In the genomic region with DNA sequence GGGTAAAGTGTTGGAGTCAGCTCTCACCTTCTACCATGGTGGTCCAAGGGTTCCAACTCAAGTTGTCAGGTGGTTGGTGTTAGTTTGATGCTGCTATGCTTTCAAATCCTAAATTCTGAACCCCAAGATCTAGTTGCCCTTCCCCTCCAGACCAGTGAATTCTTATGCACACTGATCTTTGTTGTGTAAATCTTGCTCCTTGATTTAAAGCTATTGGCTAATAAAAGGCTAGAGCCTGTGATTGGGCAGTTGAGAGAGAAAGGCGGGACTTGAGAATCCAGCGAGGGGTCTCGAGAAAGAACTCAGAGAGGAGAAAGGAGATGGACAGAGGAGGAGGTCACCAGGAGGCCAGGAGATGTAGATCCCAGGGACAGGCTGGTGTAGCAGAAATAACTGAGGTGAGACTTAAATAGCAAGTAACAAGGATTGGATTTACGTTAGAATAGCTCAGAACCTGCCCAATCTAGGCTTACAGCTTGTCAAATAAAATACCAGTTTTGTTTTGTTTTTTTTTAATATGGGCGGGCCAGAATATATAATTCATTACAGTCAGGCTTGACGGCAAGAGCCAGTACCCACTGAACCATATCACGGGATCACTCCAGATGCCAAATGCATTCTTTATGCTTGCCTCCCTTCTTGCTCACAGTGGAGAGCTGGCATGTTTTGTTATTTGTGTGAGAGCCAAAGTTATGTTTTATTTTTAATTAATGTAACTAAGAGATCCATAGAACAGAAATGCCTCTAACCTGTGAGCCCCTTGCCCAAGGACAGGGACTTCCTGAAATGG, we compare ENCODE assay signal across 25 mouse cellular contexts. TPM values are rescaled to one million over a fixed set of nuclear protein-coding genes. Genes with fewer than 3 reads are reported as not detected.
A peak's percentile ranks its signal among the peaks of the same experiment; 100 is the strongest.
DNase-seq lines count a peak whose midpoint lies in the region; ATAC-seq and TF ChIP-seq lines count a peak whose summit lies in the region.
"Had no signal": no experiment of that assay in that cellular context is flagged by ENCODE, and none has a peak within 500 bp of the region (broad histone marks: within the 10 kb centered on the region; RNA-seq: fewer than 3 reads in every experiment).

No protein-coding gene starts in this region.

- TF ChIP-seq RAD21 in MEL (IDR thresholded peaks at IDR 0.05; ENCODE audit: low read depth, low read length), result no peak

- H3K4me3 ChIP-seq in E14TG2a.4 (replicated peaks; ENCODE audit: low read length) (peak overlapping the region; percentile 80), MEL (ENCODE audit: control insufficient read depth in 1 of 2, insufficient read depth in 1 of 2, low read depth in 2 of 2, low read length in 2 of 2) (no peak overlapping the region)
- H3K4me3 ChIP-seq in midbrain, embryonic 10.5 days, result no peak overlapping the region
- H3K4me3 ChIP-seq in hindbrain, embryonic 16.5 days (ENCODE audit: low read length), result no peak overlapping the region
- H3K4me3 ChIP-seq in cerebellum, adult 2 months (replicated peaks; ENCODE audit: insufficient read depth, low read depth, low read length), result no peak overlapping the region
- H3K4me3 ChIP-seq: embryonic facial prominence, embryonic 15.5 days; forebrain, embryonic 12.5 days; heart, adult 2 months; heart, embryonic 12.5 days; left cerebral cortex, adult 2 months; limb, embryonic 13.5 days; lung, embryonic 15.5 days; midbrain, embryonic 12.5 days; stomach, embryonic 15.5 days had no signal

- peaks cover 22% of the 10 kb centered on the region for H3K36me3 ChIP-seq in E14TG2a.4 (ENCODE audit: insufficient read depth, low read length)
- H3K36me3 ChIP-seq in MEL (ENCODE audit: control insufficient read depth in 1 of 2, insufficient read depth in 2 of 2, low read length in 2 of 2), result no peaks in the 10 kb centered on the region; a peak in 1 of 4 replicates
- no peaks in the 10 kb centered on the region for H3K36me3 ChIP-seq in midbrain, embryonic 10.5 days
- no peaks in the 10 kb centered on the region for H3K36me3 ChIP-seq in hindbrain, embryonic 16.5 days (ENCODE audit: control insufficient read depth, insufficient read depth, low read length)
- H3K36me3 ChIP-seq: embryonic facial prominence, embryonic 15.5 days; forebrain, embryonic 12.5 days; heart, embryonic 12.5 days; limb, embryonic 13.5 days; lung, embryonic 15.5 days; midbrain, embryonic 12.5 days; stomach, embryonic 15.5 days had no signal

- no peak for DNase-seq in MEL (ENCODE audit: low read depth, low spot score)
- peak; percentile 32 to 54 for DNase-seq in kidney, adult 8-10 months
- DNase-seq in kidney, postnatal 10 days, result peak; percentile 38
- DNase-seq in spleen, postnatal 10 days (ENCODE audit: low spot score in 2 of 2), result no peak
- DNase-seq in midbrain, embryonic 10.5 days (ENCODE audit: low spot score), result no peak
- DNase-seq in cerebellum, adult 2 months, result no peak
- DNase-seq: adrenal gland, postnatal 25 days; cerebellum, adult 11-12 months; cerebellum, postnatal 14 days; forebrain, postnatal 0 days; heart, adult 2 months; thymus, postnatal 14 days had no signal

- H3K9ac ChIP-seq in MEL (ENCODE audit: control insufficient read depth, low read depth, low read length, poor library complexity, severe bottlenecking), result no peak overlapping the region
- H3K9ac ChIP-seq in hindbrain, embryonic 16.5 days (ENCODE audit: low read depth, low read length), result no peak overlapping the region
- H3K9ac ChIP-seq: embryonic facial prominence, embryonic 15.5 days; forebrain, embryonic 12.5 days; forebrain, postnatal 0 days; heart, embryonic 12.5 days; hindbrain, embryonic 14.5 days; limb, embryonic 13.5 days; lung, embryonic 15.5 days; midbrain, embryonic 12.5 days; stomach, embryonic 15.5 days had no signal

- H3K79me2 ChIP-seq in MEL (ENCODE audit: control insufficient read depth, insufficient read depth, low read length, poor library complexity), result no peaks in the 10 kb centered on the region

- no peak overlapping the region for H3K27ac ChIP-seq in MEL (ENCODE audit: control insufficient read depth, low read depth, low read length)
- H3K27ac ChIP-seq in midbrain, embryonic 10.5 days (replicated peaks), result no peak overlapping the region
- H3K27ac ChIP-seq in hindbrain, embryonic 16.5 days (ENCODE audit: low read depth, low read length), result no peak overlapping the region
- H3K27ac ChIP-seq in cerebellum, adult 2 months (ENCODE audit: insufficient read depth, low read length), result no peak overlapping the region
- H3K27ac ChIP-seq: embryonic facial prominence, embryonic 15.5 days; forebrain, embryonic 12.5 days; heart, adult 2 months; hindbrain, embryonic 14.5 days; left cerebral cortex, adult 2 months; limb, embryonic 13.5 days; lung, embryonic 15.5 days; midbrain, embryonic 12.5 days; stomach, embryonic 15.5 days had no signal

- H3K27me3 ChIP-seq in E14TG2a.4 (ENCODE audit: insufficient read depth, low read length) (no peaks in the 10 kb centered on the region), MEL (ENCODE audit: control insufficient read depth in 1 of 2, insufficient read depth in 2 of 2, low read length in 2 of 2) (no peaks in the 10 kb centered on the region)
- peaks cover 13% of the 10 kb centered on the region; the same call in 1 of the 2 replicates for H3K27me3 ChIP-seq in midbrain, embryonic 10.5 days (ENCODE audit: low read depth, poor library complexity, severe bottlenecking)
- no peaks in the 10 kb centered on the region for H3K27me3 ChIP-seq in hindbrain, embryonic 16.5 days (replicated peaks; ENCODE audit: control insufficient read depth, insufficient read depth, low read length)
- no peaks in the 10 kb centered on the region for H3K27me3 ChIP-seq in cerebellum, adult 2 months (ENCODE audit: control insufficient read depth, insufficient read depth, low read length)
- H3K27me3 ChIP-seq: embryonic facial prominence, embryonic 15.5 days; heart, embryonic 12.5 days; limb, embryonic 13.5 days; lung, embryonic 15.5 days; stomach, embryonic 15.5 days had no signal

- TF ChIP-seq CTCF in E14TG2a.4 (conservative IDR thresholded peaks at IDR 0.05; ENCODE audit: low read length) (no peak), MEL (IDR thresholded peaks at IDR 0.05 in 2 of 3, conservative IDR thresholded peaks at IDR 0.05 in 1 of 3; ENCODE audit: control insufficient read depth in 1 of 3, insufficient read depth in 1 of 3, low read depth in 2 of 3, low read length in 3 of 3, poor library complexity in 1 of 3, severe bottlenecking in 1 of 3) (no peak)
- no peak for TF ChIP-seq CTCF in cerebellum, adult 2 months (IDR thresholded peaks at IDR 0.05; ENCODE audit: borderline replicate concordance, insufficient read depth, low read depth, low read length)

- WGBS in midbrain, embryonic 10.5 days, result 67% methylated on average over 7 of the region's 7 CpGs
- WGBS in hindbrain, embryonic 16.5 days, result 58% methylated on average over 7 of the region's 7 CpGs
- WGBS in cerebellum, adult 2 months, result 26% methylated on average over 7 of the region's 7 CpGs

- no peak overlapping the region for H3K4me2 ChIP-seq in hindbrain, embryonic 16.5 days (ENCODE audit: low read length)
- H3K4me2 ChIP-seq: embryonic facial prominence, embryonic 15.5 days; forebrain, embryonic 12.5 days; heart, embryonic 12.5 days; hindbrain, embryonic 14.5 days; limb, embryonic 13.5 days; liver, embryonic 11.5 days; lung, embryonic 15.5 days; midbrain, embryonic 12.5 days; stomach, embryonic 15.5 days had no signal

- TF ChIP-seq EP300 in MEL (IDR thresholded peaks at IDR 0.05; ENCODE audit: low read depth in 1 of 2, low read length in 2 of 2), result no peak

- TF ChIP-seq POLR2A in MEL (IDR thresholded peaks at IDR 0.05; ENCODE audit: control insufficient read depth in 1 of 2, insufficient read depth in 1 of 2, low read depth in 1 of 2, low read length in 2 of 2, poor library complexity in 1 of 2), result no peak
- TF ChIP-seq POLR2A in cerebellum, adult 2 months (IDR thresholded peaks at IDR 0.05; ENCODE audit: borderline replicate concordance, insufficient read depth, low read length), result no peak

- H3K9me3 ChIP-seq in E14TG2a.4 (ENCODE audit: low read length) (peaks cover 8% of the 10 kb centered on the region), MEL (replicated peaks; ENCODE audit: insufficient read depth, low read length) (no peaks in the 10 kb centered on the region)
- H3K9me3 ChIP-seq in midbrain, embryonic 10.5 days (replicated peaks), result 0 out of 2 replicates have a peak, but pooled peaks cover 3% of the 10 kb centered on the region
- no peaks in the 10 kb centered on the region for H3K9me3 ChIP-seq in hindbrain, embryonic 16.5 days (ENCODE audit: control insufficient read depth, low read length)
- H3K9me3 ChIP-seq: embryonic facial prominence, embryonic 15.5 days; forebrain, embryonic 12.5 days; heart, embryonic 12.5 days; limb, embryonic 13.5 days; lung, embryonic 15.5 days; midbrain, embryonic 12.5 days; stomach, embryonic 15.5 days had no signal

- ATAC-seq in hindbrain, embryonic 16.5 days, result no peak
- ATAC-seq: forebrain, postnatal 0 days; inflammation-experienced regulatory T-cells, adult 6 months had no signal

- H3K4me1 ChIP-seq in E14TG2a.4 (replicated peaks; ENCODE audit: low read depth, low read length) (peaks cover 65% of the 10 kb centered on the region), MEL (ENCODE audit: control insufficient read depth in 1 of 2, insufficient read depth in 2 of 2, low read length in 2 of 2) (peaks cover 0 to 8% of the 10 kb centered on the region in 2 experiments; a peak in 2 of 4 replicates)
- peaks cover 31% of the 10 kb centered on the region for H3K4me1 ChIP-seq in midbrain, embryonic 10.5 days
- H3K4me1 ChIP-seq in hindbrain, embryonic 16.5 days (ENCODE audit: control insufficient read depth, insufficient read depth, low read depth, low read length), result peaks cover 19% of the 10 kb centered on the region
- H3K4me1 ChIP-seq in cerebellum, adult 2 months (ENCODE audit: control insufficient read depth, insufficient read depth, low read length), result no peaks in the 10 kb centered on the region

TF ChIP-seq in MEL, 35 proteins besides CTCF, POLR2A, EP300 and RAD21:
- TF ChIP-seq USF1 (IDR thresholded peaks at IDR 0.05; ENCODE audit: low read depth, low read length) (no peak), CHD2 (IDR thresholded peaks at IDR 0.05; ENCODE audit: low read length) (no peak), TAL1 (IDR thresholded peaks at IDR 0.05; ENCODE audit: low read length) (peak; percentile 39; the same call in 1 of the 2 replicates), TBP (IDR thresholded peaks at IDR 0.05; ENCODE audit: low read depth, low read length) (no peak), ZMIZ1 (IDR thresholded peaks at IDR 0.05; ENCODE audit: low read depth, low read length) (no peak), SIN3A (IDR thresholded peaks at IDR 0.05; ENCODE audit: low read length) (no peak)

RNA-seq across cellular contexts. Expression of gene Cox7a2l, which starts 5.7 kb away (rescaled TPM):
- total RNA-seq in MEL (2012; rRNA removed), result 203 and 206 TPM in 2 replicates
- polyA plus RNA-seq in MEL (2012; ENCODE audit: insufficient read depth in 1 of 2, insufficient read length in 2 of 2, low read depth in 1 of 2, low replicate concordance in 2 of 2, missing spikeins in 1 of 2), result 100 to 1,000 TPM in 1 of 2 experiments, not detected in 1; 206 TPM
- polyA plus RNA-seq in midbrain, embryonic 10.5 days (2016; fragmentation: Nextera tagmentation; extraction: Ambion mirVana), result 138 and 143 TPM in 2 replicates
- 197 and 227 TPM in 2 replicates for polyA plus RNA-seq in hindbrain, embryonic 16.5 days (2015; fragmentation: Nextera tagmentation; extraction: Ambion mirVana)
- polyA plus RNA-seq in cerebellum, adult 2 months (2012; rRNA removed), result 254 and 280 TPM in 2 replicates

Comparison
In these comparisons a context has a peak if more than half of its experiments do, and no peak if none do; other contexts are left out.
1. DNase-seq: peak in kidney, adult 8-10 months (2 of 2) and kidney, postnatal 10 days (single experiment); none in MEL (single experiment), spleen, postnatal 10 days (0 of 2), midbrain, embryonic 10.5 days (single experiment) and cerebellum, adult 2 months (0 of 2).